Mouse (Mus musculus) liver, postnatal 0 days (tissue): Measurements from ENCODE around the gene Pnma1.

ENCODE experiments used
- CTCF ChIP-seq: sonication (generic); IDR thresholded peaks from 2 replicates; pipeline ENCODE4 v1.5.1; 2016; ENCODE audit warnings: antibody characterized with exemption, low read depth
- EP300 ChIP-seq: IDR thresholded peaks from 2 replicates; pipeline ENCODE4 v1.6.1; 2016; ENCODE audit warnings: antibody characterized with exemption, low read depth, mild to moderate bottlenecking

GRCm38 (mm10) chr12:84132265-84132664 is 16.0 kb downstream of the Pnma1 start:
- TF ChIP-seq CTCF (peak; percentile 82), EP300 (no peak)
